Mouse (Mus musculus): Measurements from ENCODE around the gene Gtse1.

DNA sequence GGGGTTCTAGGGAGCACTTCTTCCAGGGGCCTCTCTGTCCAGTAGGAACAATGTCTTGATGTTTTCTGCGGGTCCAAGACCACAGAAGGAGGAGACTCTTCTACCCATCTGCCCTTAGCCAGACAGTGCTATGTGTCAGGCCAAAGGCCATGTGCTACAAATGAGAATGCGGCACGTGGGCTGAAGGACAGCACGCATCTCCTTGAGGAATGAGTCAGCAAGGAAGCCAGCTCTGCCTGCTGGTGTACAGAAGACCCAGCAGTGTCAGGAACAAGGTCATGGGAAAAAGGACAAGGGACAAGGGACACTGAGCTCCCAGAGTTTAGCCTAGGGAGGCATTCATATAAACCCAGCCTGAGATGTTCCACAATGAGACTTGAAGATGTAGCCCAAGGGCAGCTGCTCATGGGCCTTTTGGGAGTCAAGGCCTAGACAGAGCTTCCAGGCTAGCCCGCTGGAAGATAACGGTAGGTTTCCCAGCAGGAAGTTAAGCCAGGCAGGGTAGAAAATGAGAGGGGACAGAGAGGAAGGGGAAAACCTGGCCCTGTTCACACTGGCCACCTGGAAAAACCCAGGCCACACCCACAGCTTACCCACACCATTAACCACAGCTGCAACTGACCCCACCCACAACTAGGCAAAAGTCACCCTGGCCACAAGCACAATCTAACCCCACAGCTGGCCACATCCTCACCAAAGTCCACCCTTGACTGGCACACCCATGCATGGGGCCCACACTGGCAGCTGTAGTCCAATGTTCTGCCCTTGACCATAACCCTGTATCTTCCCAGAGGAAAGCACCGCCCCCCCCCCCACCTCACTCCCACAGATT, 49.3 kb downstream of the Gtse1 start:
- TF ChIP-seq CTCF (IDR thresholded peaks at IDR 0.05; ENCODE audit: low read depth, low read length) (no peak), GATA1 (IDR thresholded peaks at IDR 0.05; ENCODE audit: borderline replicate concordance, low read length) (no peak), POLR2AphosphoS5 (IDR thresholded peaks at IDR 0.05; ENCODE audit: insufficient replicate concordance, low read depth, low read length) (no peak)
